Mouse (Mus musculus) MEL (cell line): ENCODE data around the gene Nup188. TPM values are rescaled to one million over a fixed set of nuclear protein-coding genes. Genes with fewer than 3 reads are reported as not detected.

ENCODE experiments used
- DNase-seq: peaks from one replicate; pipeline ENCODE4 v3.0.0; 2011; ENCODE audit warnings: low read depth, low spot score
- H3K27ac ChIP-seq: 2 replicates; pipeline ENCODE4 v1.5.1; 2012; ENCODE audit warnings: low read depth, mild to moderate bottlenecking, control low read depth, low read length, moderate library complexity; ENCODE audit not compliant: control insufficient read depth
- H3K27me3 ChIP-seq, 2 experiments: fragments of 150-350 bp in 1 of 2; sonication (generic) in 1 of 2; 2 replicates each; pipeline ENCODE4 v1.6.1; 2012; ENCODE audit warnings: low read length in 2 of 2, mild to moderate bottlenecking in 2 of 2, improper control_type of control experiment in 1 of 2, moderate library complexity in 1 of 2; ENCODE audit not compliant: insufficient read depth in 2 of 2, control insufficient read depth in 1 of 2
- H3K36me3 ChIP-seq, 2 experiments: 2 replicates each; pipeline ENCODE4 v1.6.1; 2012 to 2014; ENCODE audit warnings: low read length in 2 of 2, improper control_type of control experiment in 1 of 2, inconsistent platforms in 1 of 2, mild to moderate bottlenecking in 1 of 2; ENCODE audit not compliant: insufficient read depth in 2 of 2, control insufficient read depth in 1 of 2
- H3K4me1 ChIP-seq, 2 experiments: fragments of 150-350 bp in 1 of 2; sonication (generic) in 1 of 2; 2 replicates each; pipeline ENCODE4 v1.6.1; 2012; ENCODE audit warnings: low read length in 2 of 2, improper control_type of control experiment in 1 of 2, mild to moderate bottlenecking in 1 of 2; ENCODE audit not compliant: insufficient read depth in 2 of 2, control insufficient read depth in 1 of 2
- H3K4me3 ChIP-seq, 2 experiments: fragments of 150-350 bp in 1 of 2; sonication (generic) in 1 of 2; 2 replicates each; pipeline ENCODE4 v1.5.1; 2012; ENCODE audit warnings: low read depth in 2 of 2, low read length in 2 of 2, mild to moderate bottlenecking in 2 of 2, moderate library complexity in 2 of 2, control low read depth in 1 of 2, improper control_type of control experiment in 1 of 2; ENCODE audit not compliant: control insufficient read depth in 1 of 2, insufficient read depth in 1 of 2
- H3K79me2 ChIP-seq: 2 replicates; pipeline ENCODE4 v1.6.1; 2012; ENCODE audit warnings: mild to moderate bottlenecking, low read length, moderate library complexity; ENCODE audit not compliant: control insufficient read depth, poor library complexity, insufficient read depth
- H3K9ac ChIP-seq: 2 replicates; pipeline ENCODE4 v1.6.1; 2012; ENCODE audit warnings: low read depth, mild to moderate bottlenecking, control low read depth, low read length, moderate library complexity; ENCODE audit not compliant: control insufficient read depth, poor library complexity, severe bottlenecking
- H3K9me3 ChIP-seq: fragments of 150-350 bp; sonication (generic); replicated peaks from 2 replicates; pipeline ENCODE4 v1.6.1; 2012; ENCODE audit warnings: mild to moderate bottlenecking, low read length, improper control_type of control experiment, moderate library complexity; ENCODE audit not compliant: insufficient read depth
- CHD1 ChIP-seq: IDR thresholded peaks from 2 replicates; pipeline ENCODE4 v1.6.1; 2012; ENCODE audit warnings: low read depth, mild to moderate bottlenecking, inconsistent platforms, low read length, improper control_type of control experiment
- CHD2 ChIP-seq: IDR thresholded peaks from 2 replicates; pipeline ENCODE4 v1.6.1; 2011; ENCODE audit warnings: low read length, improper control_type of control experiment
- CTCF ChIP-seq, 3 experiments: IDR thresholded peaks in 2 of 3; conservative IDR thresholded peaks in 1 of 3; 2 replicates each; pipeline ENCODE4 v1.5.1; 2011 to 2012; ENCODE audit warnings: low read length in 3 of 3, low read depth in 2 of 3, mild to moderate bottlenecking in 2 of 3, improper control_type of control experiment in 1 of 3, inconsistent platforms in 1 of 3, mixed read lengths in 1 of 3, moderate library complexity in 1 of 3; ENCODE audit not compliant: control insufficient read depth in 1 of 3, insufficient read depth in 1 of 3, poor library complexity in 1 of 3, severe bottlenecking in 1 of 3
- E2F4 ChIP-seq: IDR thresholded peaks from 2 replicates; pipeline ENCODE4 v1.6.1; 2011; ENCODE audit warnings: low read depth, low read length, improper control_type of control experiment, borderline replicate concordance
- ELF1 ChIP-seq: IDR thresholded peaks from 2 replicates; pipeline ENCODE4 v1.6.1; 2014; ENCODE audit warnings: low read depth, mild to moderate bottlenecking, inconsistent platforms, low read length, improper control_type of control experiment, moderate library complexity
- ETS1 ChIP-seq: IDR thresholded peaks from 2 replicates; pipeline ENCODE4 v1.6.1; 2012; ENCODE audit warnings: low read depth, mild to moderate bottlenecking, inconsistent platforms, low read length, improper control_type of control experiment, moderate library complexity
- HCFC1 ChIP-seq: IDR thresholded peaks from 2 replicates; pipeline ENCODE4 v1.6.1; 2012; ENCODE audit warnings: low read depth, mild to moderate bottlenecking, inconsistent platforms, low read length, improper control_type of control experiment, moderate library complexity
- MAZ ChIP-seq: IDR thresholded peaks from 2 replicates; pipeline ENCODE4 v1.6.1; 2012; ENCODE audit warnings: low read depth, mild to moderate bottlenecking, inconsistent platforms, low read length, improper control_type of control experiment
- MEF2A ChIP-seq: IDR thresholded peaks from 2 replicates; pipeline ENCODE4 v1.6.1; 2014; ENCODE audit warnings: low read depth, mild to moderate bottlenecking, inconsistent platforms, low read length, improper control_type of control experiment; ENCODE audit not compliant: poor library complexity, insufficient replicate concordance, severe bottlenecking; ENCODE audit errors: extremely low read depth
- MYB ChIP-seq: IDR thresholded peaks from 2 replicates; pipeline ENCODE4 v1.6.1; 2011; ENCODE audit warnings: mild to moderate bottlenecking, low read depth, low read length, improper control_type of control experiment
- MYC ChIP-seq: IDR thresholded peaks from 2 replicates; pipeline ENCODE4 v1.6.1; 2011; ENCODE audit warnings: low read depth, mild to moderate bottlenecking, low read length, improper control_type of control experiment, moderate library complexity
- NELFE ChIP-seq: IDR thresholded peaks from 2 replicates; pipeline ENCODE4 v1.6.1; 2011; ENCODE audit warnings: low read depth, low read length, improper control_type of control experiment
- NRF1 ChIP-seq: IDR thresholded peaks from 2 replicates; pipeline ENCODE4 v1.6.1; 2014; ENCODE audit warnings: low read depth, mild to moderate bottlenecking, inconsistent platforms, low read length, improper control_type of control experiment, moderate library complexity; ENCODE audit not compliant: poor library complexity, insufficient read depth, severe bottlenecking
- RAD21 ChIP-seq: IDR thresholded peaks from 2 replicates; pipeline ENCODE4 v1.6.1; 2011; ENCODE audit warnings: mild to moderate bottlenecking, low read depth, low read length, improper control_type of control experiment
- SIN3A ChIP-seq: IDR thresholded peaks from 2 replicates; pipeline ENCODE4 v1.6.1; 2012; ENCODE audit warnings: low read length, improper control_type of control experiment, inconsistent platforms
- SMC3 ChIP-seq: IDR thresholded peaks from 2 replicates; pipeline ENCODE4 v1.6.1; 2011; ENCODE audit warnings: low read depth, low read length, improper control_type of control experiment
- UBTF ChIP-seq: IDR thresholded peaks from 2 replicates; pipeline ENCODE4 v1.6.1; 2012; ENCODE audit warnings: low read depth, mild to moderate bottlenecking, inconsistent platforms, low read length, improper control_type of control experiment, moderate library complexity, borderline replicate concordance; ENCODE audit not compliant: insufficient read depth
- USF1 ChIP-seq: IDR thresholded peaks from 2 replicates; pipeline ENCODE4 v1.6.1; 2014; ENCODE audit warnings: low read depth, mild to moderate bottlenecking, inconsistent platforms, low read length, improper control_type of control experiment, moderate library complexity
- ZKSCAN1 ChIP-seq: IDR thresholded peaks from 2 replicates; pipeline ENCODE4 v1.6.1; 2012; ENCODE audit warnings: low read depth, mild to moderate bottlenecking, inconsistent platforms, low read length, improper control_type of control experiment, moderate library complexity
- polyA plus RNA-seq, 2 experiments: library from polyadenylated mRNA; stranded (reverse) in 1 of 2; unstranded in 1 of 2; fragments of >175 nt in 1 of 2; fragments of >200 nt in 1 of 2; gene quantifications; 2 replicates each; pipeline versions ENCODE4 v1.2.1 to v1.2.4; 2012; ENCODE audit warnings: low replicate concordance in 2 of 2, low read depth in 1 of 2; ENCODE audit not compliant: insufficient read length in 2 of 2, insufficient read depth in 1 of 2, missing spikeins in 1 of 2
- total RNA-seq: library from RNA; depleted of rRNA; stranded (reverse); fragments of 300-350 nt; gene quantifications from 2 replicates; pipeline ENCODE4 v1.2.3, GENCODE M21; 2012

Gene Nup188
- total and polyA plus RNA-seq, 3 experiments = 58.6 to 119 TPM; not detected in 1

- H3K36me3 ChIP-seq = peaks cover 6 to 9% of the 10 kb centered on the region in 2 experiments
Observed at GRCm38 (mm10) chr2:30247681-30248080, 38.5 kb upstream of the Nup188 start.

GRCm38 (mm10) chr2:30249182-30249581 is 37.0 kb upstream of the Nup188 start:
- DNase-seq = no peak
- Histone ChIP-seq H3K36me3 (peaks cover 3 to 9% of the 10 kb centered on the region in 2 experiments), H3K4me3 (no peak overlapping the region), H3K27me3 (no peaks in the 10 kb centered on the region), H3K4me1 (peaks cover 5 to 8% of the 10 kb centered on the region in 2 experiments), H3K9me3 (no peaks in the 10 kb centered on the region), H3K9ac (no peak overlapping the region), H3K27ac (no peak overlapping the region), H3K79me2 (no peaks in the 10 kb centered on the region)
- TF ChIP-seq SIN3A (no peak), SMC3 (no peak), ZKSCAN1 (no peak), MYB (no peak), CHD2 (no peak), NELFE (no peak), ETS1 (no peak), USF1 (no peak), CHD1 (no peak), NRF1 (no peak), MYC (no peak), E2F4 (no peak), RAD21 (no peak), ELF1 (no peak)

More at GRCm38 (mm10) chr2:30247681-30248080, 38.5 kb upstream of the Nup188 start:
- no peak overlapping the region for H3K27ac ChIP-seq
- no peak overlapping the region for H3K4me3 ChIP-seq
- DNase-seq = no peak
- H3K9ac ChIP-seq = no peak overlapping the region
- no peaks in the 10 kb centered on the region for H3K79me2 ChIP-seq
- no peaks in the 10 kb centered on the region for H3K9me3 ChIP-seq
- TF ChIP-seq USF1 (no peak), UBTF (no peak), HCFC1 (no peak), MEF2A (no peak), MAZ (no peak), CTCF (IDR thresholded peaks at IDR 0.05 in 2 of 3, conservative IDR thresholded peaks at IDR 0.05 in 1 of 3; ENCODE audit: control insufficient read depth in 1 of 3, insufficient read depth in 1 of 3, low read depth in 2 of 3, low read length in 3 of 3, poor library complexity in 1 of 3, severe bottlenecking in 1 of 3) (no peak)
- peaks cover 5 to 8% of the 10 kb centered on the region in 2 experiments for H3K4me1 ChIP-seq
- H3K27me3 ChIP-seq = no peaks in the 10 kb centered on the region
